Mouse (Mus musculus) MEL (cell line): ENCODE measurements around the gene Cdt1. TPM values are rescaled to one million over a fixed set of nuclear protein-coding genes. Genes with fewer than 3 reads are reported as not detected.
A peak's percentile ranks its signal among the peaks of the same experiment; 100 is the strongest.

ENCODE experiments used
- DNase-seq: peaks from one replicate; pipeline ENCODE4 v3.0.0; 2011; ENCODE audit warnings: low read depth, low spot score
- H3K27ac ChIP-seq: 2 replicates; pipeline ENCODE4 v1.5.1; 2012; ENCODE audit warnings: low read depth, mild to moderate bottlenecking, control low read depth, low read length, moderate library complexity; ENCODE audit not compliant: control insufficient read depth
- H3K27me3 ChIP-seq, 2 experiments: fragments of 150-350 bp in 1 of 2; sonication (generic) in 1 of 2; 2 replicates each; pipeline ENCODE4 v1.6.1; 2012; ENCODE audit warnings: low read length in 2 of 2, mild to moderate bottlenecking in 2 of 2, improper control_type of control experiment in 1 of 2, moderate library complexity in 1 of 2; ENCODE audit not compliant: insufficient read depth in 2 of 2, control insufficient read depth in 1 of 2
- H3K36me3 ChIP-seq, 2 experiments: 2 replicates each; pipeline ENCODE4 v1.6.1; 2012 to 2014; ENCODE audit warnings: low read length in 2 of 2, improper control_type of control experiment in 1 of 2, inconsistent platforms in 1 of 2, mild to moderate bottlenecking in 1 of 2; ENCODE audit not compliant: insufficient read depth in 2 of 2, control insufficient read depth in 1 of 2
- H3K4me1 ChIP-seq, 2 experiments: fragments of 150-350 bp in 1 of 2; sonication (generic) in 1 of 2; 2 replicates each; pipeline ENCODE4 v1.6.1; 2012; ENCODE audit warnings: low read length in 2 of 2, improper control_type of control experiment in 1 of 2, mild to moderate bottlenecking in 1 of 2; ENCODE audit not compliant: insufficient read depth in 2 of 2, control insufficient read depth in 1 of 2
- H3K4me3 ChIP-seq, 2 experiments: fragments of 150-350 bp in 1 of 2; sonication (generic) in 1 of 2; 2 replicates each; pipeline ENCODE4 v1.5.1; 2012; ENCODE audit warnings: low read depth in 2 of 2, low read length in 2 of 2, mild to moderate bottlenecking in 2 of 2, moderate library complexity in 2 of 2, control low read depth in 1 of 2, improper control_type of control experiment in 1 of 2; ENCODE audit not compliant: control insufficient read depth in 1 of 2, insufficient read depth in 1 of 2
- H3K79me2 ChIP-seq: 2 replicates; pipeline ENCODE4 v1.6.1; 2012; ENCODE audit warnings: mild to moderate bottlenecking, low read length, moderate library complexity; ENCODE audit not compliant: control insufficient read depth, poor library complexity, insufficient read depth
- H3K9ac ChIP-seq: 2 replicates; pipeline ENCODE4 v1.6.1; 2012; ENCODE audit warnings: low read depth, mild to moderate bottlenecking, control low read depth, low read length, moderate library complexity; ENCODE audit not compliant: control insufficient read depth, poor library complexity, severe bottlenecking
- H3K9me3 ChIP-seq: fragments of 150-350 bp; sonication (generic); replicated peaks from 2 replicates; pipeline ENCODE4 v1.6.1; 2012; ENCODE audit warnings: mild to moderate bottlenecking, low read length, improper control_type of control experiment, moderate library complexity; ENCODE audit not compliant: insufficient read depth
- ELF1 ChIP-seq: IDR thresholded peaks from 2 replicates; pipeline ENCODE4 v1.6.1; 2014; ENCODE audit warnings: low read depth, mild to moderate bottlenecking, inconsistent platforms, low read length, improper control_type of control experiment, moderate library complexity
- ETS1 ChIP-seq: IDR thresholded peaks from 2 replicates; pipeline ENCODE4 v1.6.1; 2012; ENCODE audit warnings: low read depth, mild to moderate bottlenecking, inconsistent platforms, low read length, improper control_type of control experiment, moderate library complexity
- GATA1 ChIP-seq: IDR thresholded peaks from 2 replicates; pipeline ENCODE4 v1.6.1; 2011; ENCODE audit warnings: low read depth, low read length, improper control_type of control experiment
- KAT2A ChIP-seq: conservative IDR thresholded peaks from 2 replicates; pipeline ENCODE4 v1.6.1; 2012; ENCODE audit warnings: low read depth, low read length, improper control_type of control experiment, inconsistent platforms
- MAX ChIP-seq: IDR thresholded peaks from 2 replicates; pipeline ENCODE4 v1.6.1; 2011; ENCODE audit warnings: low read length, improper control_type of control experiment
- MAZ ChIP-seq: IDR thresholded peaks from 2 replicates; pipeline ENCODE4 v1.6.1; 2012; ENCODE audit warnings: low read depth, mild to moderate bottlenecking, inconsistent platforms, low read length, improper control_type of control experiment
- MEF2A ChIP-seq: IDR thresholded peaks from 2 replicates; pipeline ENCODE4 v1.6.1; 2014; ENCODE audit warnings: low read depth, mild to moderate bottlenecking, inconsistent platforms, low read length, improper control_type of control experiment; ENCODE audit not compliant: poor library complexity, insufficient replicate concordance, severe bottlenecking; ENCODE audit errors: extremely low read depth
- MYC ChIP-seq: IDR thresholded peaks from 2 replicates; pipeline ENCODE4 v1.6.1; 2011; ENCODE audit warnings: low read depth, mild to moderate bottlenecking, low read length, improper control_type of control experiment, moderate library complexity
- NELFE ChIP-seq: IDR thresholded peaks from 2 replicates; pipeline ENCODE4 v1.6.1; 2011; ENCODE audit warnings: low read depth, low read length, improper control_type of control experiment
- POLR2A ChIP-seq, 2 experiments: IDR thresholded peaks; 2 replicates each; pipeline ENCODE4 v1.6.1; 2011 to 2012; ENCODE audit warnings: low read length in 2 of 2, mild to moderate bottlenecking in 2 of 2, control low read depth in 1 of 2, improper control_type of control experiment in 1 of 2, low read depth in 1 of 2, moderate library complexity in 1 of 2; ENCODE audit not compliant: control insufficient read depth in 1 of 2, insufficient read depth in 1 of 2, poor library complexity in 1 of 2
- RAD21 ChIP-seq: IDR thresholded peaks from 2 replicates; pipeline ENCODE4 v1.6.1; 2011; ENCODE audit warnings: mild to moderate bottlenecking, low read depth, low read length, improper control_type of control experiment
- SIN3A ChIP-seq: IDR thresholded peaks from 2 replicates; pipeline ENCODE4 v1.6.1; 2012; ENCODE audit warnings: low read length, improper control_type of control experiment, inconsistent platforms
- ZNF384 ChIP-seq: IDR thresholded peaks from 2 replicates; pipeline ENCODE4 v1.6.1; 2012; ENCODE audit warnings: low read depth, mild to moderate bottlenecking, inconsistent platforms, low read length, improper control_type of control experiment
- polyA plus RNA-seq, 2 experiments: library from polyadenylated mRNA; stranded (reverse) in 1 of 2; unstranded in 1 of 2; fragments of >175 nt in 1 of 2; fragments of >200 nt in 1 of 2; gene quantifications; 2 replicates each; pipeline versions ENCODE4 v1.2.1 to v1.2.4; 2012; ENCODE audit warnings: low replicate concordance in 2 of 2, low read depth in 1 of 2; ENCODE audit not compliant: insufficient read length in 2 of 2, insufficient read depth in 1 of 2, missing spikeins in 1 of 2
- total RNA-seq: library from RNA; depleted of rRNA; stranded (reverse); fragments of 300-350 nt; gene quantifications from 2 replicates; pipeline ENCODE4 v1.2.3, GENCODE M21; 2012

Cdt1 gene
- total and polyA plus RNA-seq, 3 experiments, result 74.6 to 84.5 TPM; not detected in 1

DNA sequence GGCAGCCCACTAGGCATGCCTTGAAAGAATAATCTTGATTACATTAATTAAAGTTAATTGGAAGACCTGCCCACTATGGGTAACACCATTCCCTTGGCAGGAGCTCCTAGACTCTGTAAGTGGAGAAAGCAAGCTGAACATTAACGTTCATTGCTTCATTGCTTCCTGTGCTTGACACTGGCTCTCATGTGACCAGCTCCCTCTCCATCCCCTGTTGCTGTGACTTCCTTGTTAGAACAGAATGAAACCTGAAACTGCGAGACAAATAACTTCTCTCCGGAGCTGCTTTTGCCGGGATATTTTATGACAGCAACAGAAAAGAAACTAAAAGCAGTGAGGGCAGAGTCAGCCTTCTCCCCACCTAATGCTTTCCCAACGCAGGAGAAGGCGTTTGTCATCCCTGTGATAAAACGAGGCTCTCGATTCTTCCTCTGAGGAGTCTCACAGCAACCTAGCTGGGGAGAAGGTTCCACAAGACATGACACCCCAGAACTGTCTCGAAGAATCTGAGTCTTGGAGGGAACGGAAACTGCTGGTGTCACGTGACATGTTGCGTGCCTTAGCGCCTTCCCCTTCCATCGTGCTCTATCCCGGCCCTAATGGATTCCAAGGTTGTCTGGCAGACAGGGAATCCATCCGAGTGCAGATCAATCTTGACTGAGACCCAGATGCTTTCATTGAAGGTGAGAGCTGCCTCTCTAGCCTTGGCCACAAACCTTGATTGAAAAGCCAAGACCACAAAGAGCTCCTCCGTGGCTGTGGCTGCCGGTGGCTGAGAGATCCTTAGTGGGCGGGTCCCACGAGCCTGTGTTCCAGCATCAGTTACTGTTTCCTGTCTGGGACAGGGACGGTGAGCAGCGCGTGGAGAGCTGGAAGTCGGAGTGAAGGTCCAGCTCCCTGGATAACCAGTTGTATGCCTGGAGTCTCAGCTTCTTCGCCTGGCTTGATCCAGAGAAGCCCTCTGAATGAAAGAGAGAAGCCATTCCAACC, 3.2 kb upstream of the Cdt1 start:
- Histone ChIP-seq H3K9ac (no peak overlapping the region), H3K4me3 (no peak overlapping the region)

DNA sequence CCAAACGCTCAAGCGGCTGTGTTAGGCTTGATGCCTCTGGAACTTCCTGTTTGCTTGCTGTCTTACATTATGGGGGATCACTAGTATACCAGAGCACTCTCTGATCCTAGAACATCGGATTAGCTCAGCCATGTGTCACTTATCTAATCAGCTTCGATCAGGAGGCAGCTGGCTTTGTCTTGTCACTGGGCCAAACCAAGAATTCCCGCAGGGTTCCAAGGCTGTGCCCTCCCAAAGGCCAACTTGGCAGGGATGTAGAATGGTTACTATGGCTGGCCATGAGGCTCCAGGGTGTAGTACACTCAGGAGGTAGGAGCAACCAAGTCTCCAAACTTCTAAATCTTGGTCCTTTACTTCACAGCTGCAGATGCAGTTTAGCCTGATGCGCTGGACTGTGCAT, 1.0 kb upstream of the Cdt1 start:
- H3K27ac ChIP-seq, result peak overlapping the region; percentile 87
- H3K27me3 ChIP-seq, result no peaks in the 10 kb centered on the region
- no peak for DNase-seq
- no peaks in the 10 kb centered on the region for H3K9me3 ChIP-seq
- peak overlapping the region; percentile 64 to 67 for H3K4me3 ChIP-seq
- peak overlapping the region; percentile 79 for H3K9ac ChIP-seq
- TF ChIP-seq GATA1 (peak; percentile 52), POLR2A (IDR thresholded peaks at IDR 0.05; ENCODE audit: control insufficient read depth in 1 of 2, insufficient read depth in 1 of 2, low read depth in 1 of 2, low read length in 2 of 2, poor library complexity in 1 of 2) (no peak), MEF2A (no peak), RAD21 (no peak), ELF1 (peak; percentile 28; the same call in 1 of the 2 replicates), MYC (0 out of 2 replicates have a peak, but pooled peaks have one; percentile 26), NELFE (peak; percentile 14; the same call in 1 of the 2 replicates), MAX (peak; percentile 59; the same call in 1 of the 2 replicates), ETS1 (peak; percentile 52; the same call in 1 of the 2 replicates)
- peaks cover 23% of the 10 kb centered on the region for H3K79me2 ChIP-seq
- peaks cover 0 to 7% of the 10 kb centered on the region in 2 experiments; a peak in 2 of 4 replicates for H3K36me3 ChIP-seq
- H3K4me1 ChIP-seq, result peaks cover 0 to 15% of the 10 kb centered on the region in 2 experiments; a peak in 2 of 4 replicates

More for the DNA sequence above, 3.2 kb upstream of the Cdt1 start:
- no peak for TF ChIP-seq KAT2A
- no peak for TF ChIP-seq MAX
- TF ChIP-seq ZNF384, result no peak
- no peak for TF ChIP-seq SIN3A
- no peak for TF ChIP-seq NELFE
- no peak for TF ChIP-seq MAZ
- TF ChIP-seq, all 39 proteins: peak for 0
- no peaks in the 10 kb centered on the region for H3K27me3 ChIP-seq
- no peaks in the 10 kb centered on the region for H3K9me3 ChIP-seq
- peaks cover 0 to 7% of the 10 kb centered on the region in 2 experiments; a peak in 2 of 4 replicates for H3K36me3 ChIP-seq
- no peak for DNase-seq
- no peak overlapping the region for H3K27ac ChIP-seq
- peaks cover 17% of the 10 kb centered on the region for H3K79me2 ChIP-seq
- H3K4me1 ChIP-seq, result peaks cover 0 to 15% of the 10 kb centered on the region in 2 experiments; a peak in 2 of 4 replicates
